Mouse (Mus musculus) heart, postnatal 0 days (tissue): Measurements from ENCODE around the gene Bpifb6. TPM values are rescaled to one million over a fixed set of nuclear protein-coding genes. Genes with fewer than 3 reads are reported as not detected.

ENCODE experiments used
- ATAC-seq: fragments of 200-750 bp; cut with Nextera tagmentation; 2 replicates; pipeline ENCODE4 v1.8.0; 2017; ENCODE audit warnings: low read depth, moderate number of reproducible peaks, moderate library complexity; ENCODE audit not compliant: insufficient read depth
- DNase-seq: peaks from one replicate; pipeline ENCODE4 v3.0.0-alpha.2; 2016; ENCODE audit warnings: low spot score
- H3K27ac ChIP-seq: fragments of 300-500 bp; sonication (generic); 2 replicates; pipeline ENCODE4 v1.5.1; 2014; ENCODE audit warnings: low read depth, mild to moderate bottlenecking
- H3K27me3 ChIP-seq: fragments of 300-500 bp; sonication (generic); 2 replicates; pipeline ENCODE4 v1.6.1; 2014; ENCODE audit warnings: low read length, mixed read lengths; ENCODE audit not compliant: control insufficient read depth, insufficient read depth
- H3K36me3 ChIP-seq: fragments of 300-500 bp; sonication (generic); replicated peaks from 2 replicates; pipeline ENCODE4 v1.6.1; 2014; ENCODE audit warnings: low read length, mixed read lengths; ENCODE audit not compliant: control insufficient read depth, insufficient read depth
- H3K4me1 ChIP-seq: fragments of 300-500 bp; sonication (generic); 2 replicates; pipeline ENCODE4 v1.6.1; 2014; ENCODE audit warnings: antibody characterized with exemption; ENCODE audit not compliant: control insufficient read depth, insufficient read depth
- H3K4me2 ChIP-seq: fragments of 300-500 bp; sonication (generic); 2 replicates; pipeline ENCODE4 v1.6.1; 2014; ENCODE audit warnings: low read depth, mild to moderate bottlenecking, low read length, moderate library complexity
- H3K4me3 ChIP-seq: fragments of 300-500 bp; sonication (generic); 2 replicates; pipeline ENCODE4 v1.5.1; 2014; ENCODE audit warnings: low read depth, low read length
- H3K9ac ChIP-seq: fragments of 300-500 bp; sonication (generic); replicated peaks from 2 replicates; pipeline ENCODE4 v1.6.1; 2014; ENCODE audit warnings: low read depth, low read length, mixed read lengths
- H3K9me3 ChIP-seq: fragments of 300-500 bp; sonication (generic); replicated peaks from 2 replicates; pipeline ENCODE4 v1.6.1; 2016; ENCODE audit warnings: low read length; ENCODE audit not compliant: control insufficient read depth
- CTCF ChIP-seq: IDR thresholded peaks from 2 replicates; pipeline ENCODE4 v1.5.1; 2016; ENCODE audit warnings: antibody characterized with exemption, control low read depth, low read depth
- EP300 ChIP-seq: IDR thresholded peaks from 2 replicates; pipeline ENCODE4 v1.6.1; 2016; ENCODE audit warnings: antibody characterized with exemption, low read depth
- WGBS: fragments of 180-500 bp; shearing (Covaris S2); extraction: QIAGEN DNeasy Blood & Tissue Kit; methylation state at CpG from one replicate; pipeline ENCODE4 v1.1.7; 2014; 5-methylcytosine and 5-hydroxymethylcytosine counted together
- polyA plus RNA-seq: library from polyadenylated mRNA; unstranded; fragments of >200 nt; fragmentation: Nextera tagmentation; extraction: Ambion mirVana; gene quantifications from 2 replicates; pipeline ENCODE4 v1.2.1, GENCODE M21; 2015
- total RNA-seq: library from RNA; depleted of rRNA; stranded (reverse); fragments of >200 nt; gene quantifications from 2 replicates; pipeline ENCODE4 v1.2.3, GENCODE M21; 2014; ENCODE audit warnings: low replicate concordance

Bpifb6 gene
- total and polyA plus RNA-seq, 2 experiments from 2014 or later: not detected

DNA sequence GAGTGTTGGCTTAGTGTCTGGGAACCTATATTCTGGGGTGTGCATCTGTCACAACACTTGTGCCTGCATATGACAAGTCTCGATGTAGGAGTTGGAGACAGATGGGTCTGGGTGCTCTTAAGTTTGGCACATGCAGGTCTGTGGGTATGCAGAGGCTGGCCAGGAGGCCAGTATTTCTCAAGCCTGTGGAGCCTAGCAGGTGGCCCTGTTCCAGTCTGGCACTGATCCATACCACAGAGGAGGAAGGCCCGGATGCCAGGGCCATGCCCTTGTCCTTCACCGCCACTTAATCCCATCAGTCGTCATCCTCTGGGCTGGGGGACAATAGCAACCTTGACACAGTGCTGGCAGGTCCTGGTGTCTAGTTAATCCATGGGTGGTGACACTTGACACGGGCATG lies 14.0 kb downstream of the Bpifb6 start:
- 32% methylated on average over 5 of the region's 5 CpGs for WGBS
- DNase-seq: peak; percentile 5
- no peak for TF ChIP-seq EP300
- TF ChIP-seq CTCF: no peak
- 0 out of 2 replicates have a peak, but pooled peaks have one; percentile 30 for ATAC-seq
- Histone ChIP-seq H3K9ac (no peak overlapping the region), H3K36me3 (no peaks in the 10 kb centered on the region), H3K4me1 (no peaks in the 10 kb centered on the region), H3K4me3 (no peak overlapping the region), H3K27ac (no peak overlapping the region), H3K4me2 (no peak overlapping the region), H3K9me3 (no peaks in the 10 kb centered on the region), H3K27me3 (no peaks in the 10 kb centered on the region)

DNA sequence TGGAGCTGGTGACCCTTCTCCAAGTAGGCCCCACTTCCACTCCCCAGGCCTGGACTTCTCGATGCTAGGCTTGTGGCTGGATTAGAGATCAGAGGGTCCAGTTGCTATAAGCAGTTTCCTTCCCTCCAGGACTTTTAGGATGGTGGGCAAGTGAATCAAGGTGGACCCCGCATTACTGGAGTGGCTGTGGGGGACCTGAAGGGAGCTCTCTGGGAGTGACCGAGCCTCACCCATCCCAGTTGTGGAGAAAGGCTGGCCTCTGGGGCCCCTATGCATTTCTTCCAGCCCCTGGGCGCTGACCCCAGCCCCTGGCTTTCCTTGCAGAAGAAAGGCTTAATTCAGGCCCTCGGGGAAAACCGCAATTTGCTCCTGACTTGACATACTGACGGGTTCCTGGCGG lies 17.7 kb downstream of the Bpifb6 start, which contains the start of gene Bpifb3:
Bpifb3 (plus strand) TSS at position 301 of the 400 bp plus-strand sequence.
- H3K36me3 ChIP-seq: no peaks in the 10 kb centered on the region
- no peak within 1 kb of the TSS for H3K4me3 ChIP-seq
- no peak for DNase-seq
- H3K4me1 ChIP-seq: no peaks in the 10 kb centered on the region
- 71% methylated on average over 8 of the region's 8 CpGs for WGBS
- no peak for ATAC-seq
- no peak within 1 kb of the TSS for H3K4me2 ChIP-seq
- no peaks in the 10 kb centered on the region for H3K9me3 ChIP-seq
- no peak within 1 kb of the TSS for H3K27ac ChIP-seq
- TF ChIP-seq EP300 (no peak), CTCF (no peak)
- H3K9ac ChIP-seq: no peak within 1 kb of the TSS
- H3K27me3 ChIP-seq: no peaks in the 10 kb centered on the region

DNA sequence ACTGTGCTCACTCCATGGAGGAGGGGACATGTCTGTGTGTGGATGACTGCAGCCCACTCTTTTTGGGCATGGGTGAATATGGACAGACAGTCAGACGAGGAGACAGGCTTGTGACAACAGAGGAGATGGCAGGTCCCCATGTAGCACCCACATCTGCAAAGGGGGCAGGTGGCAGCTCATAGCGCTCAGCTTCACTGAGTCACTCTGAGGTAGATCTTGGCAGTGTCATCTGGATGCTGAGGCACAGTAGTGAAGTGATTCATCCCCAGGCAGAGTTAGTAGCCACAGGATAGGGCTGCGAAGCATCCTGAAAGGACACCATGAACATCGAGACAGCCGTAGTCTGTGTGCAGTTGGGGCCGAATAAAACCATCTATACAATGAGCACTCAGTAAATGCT lies 21.1 kb downstream of the Bpifb6 start:
- H3K27ac ChIP-seq: no peak overlapping the region

DNA sequence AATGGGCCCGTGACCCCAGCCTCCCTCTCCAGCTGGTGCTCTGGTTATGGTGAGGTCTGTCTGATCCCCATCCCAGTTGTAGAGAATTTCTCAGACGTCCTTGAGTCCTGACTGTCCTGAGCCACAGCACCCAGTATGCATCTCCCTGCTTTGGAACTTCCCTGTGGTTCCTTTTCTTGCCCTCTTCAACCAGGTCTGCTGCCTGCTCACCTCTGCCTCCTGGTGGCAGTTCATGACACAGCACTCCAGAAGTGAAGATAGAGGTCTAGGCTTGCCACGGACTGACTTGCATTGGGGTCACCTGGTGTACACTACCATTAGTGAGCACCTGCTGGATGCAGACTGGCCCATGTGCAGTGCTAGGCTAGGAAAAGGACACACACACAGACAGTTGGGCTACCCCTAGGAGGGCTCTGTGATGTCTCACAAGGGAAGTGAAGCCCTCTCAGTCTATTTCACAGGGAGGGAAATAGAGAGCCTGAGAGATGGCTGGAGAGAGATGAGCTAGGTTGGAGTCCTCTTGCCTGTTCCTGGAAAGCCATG lies 29.8 kb downstream of the Bpifb6 start:
- DNase-seq (peak; percentile 42), ATAC-seq (peak; percentile 28; the same call in 1 of the 2 replicates)
- TF ChIP-seq CTCF: peak; percentile 95
- TF ChIP-seq EP300: no peak
- 44% methylated on average over 3 of the region's 3 CpGs for WGBS
- H3K4me1 ChIP-seq: no peaks in the 10 kb centered on the region
- H3K27me3 ChIP-seq: no peaks in the 10 kb centered on the region
- no peak overlapping the region for H3K9ac ChIP-seq
- H3K4me2 ChIP-seq: no peak overlapping the region
- H3K36me3 ChIP-seq: no peaks in the 10 kb centered on the region
- no peak overlapping the region for H3K4me3 ChIP-seq
- no peaks in the 10 kb centered on the region for H3K9me3 ChIP-seq
- no peak overlapping the region for H3K27ac ChIP-seq

More for the DNA sequence above, 21.1 kb downstream of the Bpifb6 start:
- no peaks in the 10 kb centered on the region for H3K36me3 ChIP-seq
- no peak overlapping the region for H3K4me3 ChIP-seq
- no peak for ATAC-seq
- no peaks in the 10 kb centered on the region for H3K4me1 ChIP-seq
- H3K9me3 ChIP-seq: no peaks in the 10 kb centered on the region
- H3K9ac ChIP-seq: no peak overlapping the region
- H3K27me3 ChIP-seq: no peaks in the 10 kb centered on the region
- DNase-seq: no peak
- 82% methylated on average over 6 of the region's 6 CpGs for WGBS
- H3K4me2 ChIP-seq: no peak overlapping the region
- TF ChIP-seq CTCF: no peak
- no peak for TF ChIP-seq EP300

DNA sequence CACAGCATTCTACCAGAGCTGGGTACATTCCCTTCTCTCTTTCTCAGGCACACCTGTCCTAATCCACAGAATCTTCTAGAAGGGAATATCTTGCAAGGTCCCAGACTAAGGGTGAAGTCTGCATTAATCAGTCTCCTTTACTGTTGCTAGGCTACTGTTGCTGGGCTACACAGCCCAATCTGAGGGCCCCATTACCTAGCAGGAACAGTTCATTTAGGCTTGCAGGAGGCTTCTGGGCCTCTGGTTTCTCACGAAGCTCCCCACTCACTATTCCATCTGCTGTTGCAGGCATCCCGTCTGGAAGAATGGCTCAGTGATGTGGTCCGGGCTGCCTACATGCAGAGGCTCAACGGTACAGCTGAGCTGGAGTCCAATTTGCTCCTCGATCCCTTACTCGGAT lies 30.9 kb downstream of the Bpifb6 start:
- no peaks in the 10 kb centered on the region for H3K27me3 ChIP-seq
- H3K4me3 ChIP-seq: no peak overlapping the region
- H3K27ac ChIP-seq: no peak overlapping the region
- ATAC-seq (no peak), DNase-seq (no peak)
- TF ChIP-seq EP300 (no peak), CTCF (no peak)
- no peak overlapping the region for H3K9ac ChIP-seq
- no peaks in the 10 kb centered on the region for H3K9me3 ChIP-seq
- 79% methylated on average over 6 of the region's 6 CpGs for WGBS
- no peak overlapping the region for H3K4me2 ChIP-seq
- H3K4me1 ChIP-seq: no peaks in the 10 kb centered on the region
- H3K36me3 ChIP-seq: no peaks in the 10 kb centered on the region

DNA sequence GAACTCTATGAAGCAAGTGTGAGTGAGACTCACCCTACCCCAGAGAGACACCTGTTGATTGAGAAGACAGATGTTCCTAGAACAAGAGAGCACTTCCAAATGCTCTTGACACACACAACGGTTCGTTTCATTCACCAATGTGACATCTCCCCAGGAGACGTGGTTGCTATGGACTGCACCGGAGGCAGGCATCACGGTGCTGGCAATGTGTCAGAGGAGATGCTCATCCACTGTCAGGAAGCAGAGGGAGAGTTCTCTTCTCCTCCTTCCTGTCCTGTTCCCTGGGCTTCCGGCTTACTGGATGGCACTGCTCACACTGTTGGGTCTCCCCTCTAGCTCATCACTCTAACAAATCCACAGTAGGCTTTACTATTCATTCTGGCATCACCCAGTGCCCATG lies 33.1 kb downstream of the Bpifb6 start:
- WGBS: 79% methylated on average over 6 of the region's 6 CpGs

More for the DNA sequence above, 33.1 kb downstream of the Bpifb6 start:
- Histone ChIP-seq H3K36me3 (no peaks in the 10 kb centered on the region), H3K4me2 (no peak overlapping the region), H3K4me3 (no peak overlapping the region), H3K4me1 (no peaks in the 10 kb centered on the region), H3K9ac (no peak overlapping the region), H3K27me3 (no peaks in the 10 kb centered on the region), H3K27ac (no peak overlapping the region), H3K9me3 (no peaks in the 10 kb centered on the region)
- no peak for TF ChIP-seq EP300
- DNase-seq (no peak), ATAC-seq (no peak)
